ENCODE assay signal across 24 mouse cellular contexts in the genomic region with DNA sequence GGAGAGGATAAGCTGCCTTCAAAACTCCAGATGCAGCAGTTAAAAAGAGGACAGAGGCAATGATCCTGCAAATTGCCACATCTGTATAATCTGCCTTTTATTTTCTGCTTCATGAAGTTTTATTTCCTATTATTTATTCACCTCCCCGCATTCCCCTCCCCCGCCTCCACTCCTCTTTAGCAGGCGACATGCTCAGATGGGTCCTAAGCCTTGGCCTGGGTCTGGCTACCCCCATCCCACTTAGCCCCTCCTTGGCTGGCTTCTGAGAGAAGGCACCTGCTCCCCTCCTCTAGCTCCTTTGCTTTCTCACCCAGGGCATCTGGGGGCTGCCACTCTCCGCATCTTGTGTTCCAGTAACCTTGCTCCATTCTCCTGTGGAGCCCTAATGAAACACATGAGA. TPM values are rescaled to one million over a fixed set of nuclear protein-coding genes. Genes with fewer than 3 reads are reported as not detected.
A peak's percentile ranks its signal among the peaks of the same experiment; 100 is the strongest.
DNase-seq lines count a peak whose midpoint lies in the region; ATAC-seq lines count a peak whose summit lies in the region.
"Had no signal": no experiment of that assay in that cellular context is flagged by ENCODE, and none has a peak within 500 bp of the region (broad histone marks: within the 10 kb centered on the region; RNA-seq: fewer than 3 reads in every experiment).

No protein-coding gene starts in this region.

- DNase-seq in kidney, adult 11 months = no peak
- DNase-seq in midbrain, embryonic 11.5 days (ENCODE audit: low spot score, missing footprints) = no peak
- DNase-seq in gastrocnemius, adult 8-10 months (ENCODE audit: low spot score in 2 of 2) = no peak
- DNase-seq: adrenal gland, postnatal 25 days; cerebellum, adult 9-10 months; gastrocnemius, adult 2 months; heart, postnatal 4 days; liver; lung, postnatal 10 days; thymus, postnatal 25 days had no signal

- H3K9me3 ChIP-seq in kidney, embryonic 16.5 days (ENCODE audit: low read length) = no peaks in the 10 kb centered on the region
- no peaks in the 10 kb centered on the region for H3K9me3 ChIP-seq in midbrain, embryonic 11.5 days (ENCODE audit: control insufficient read depth, low read length)
- H3K9me3 ChIP-seq in midbrain, embryonic 16.5 days (replicated peaks; ENCODE audit: control insufficient read depth, low read length, poor library complexity, severe bottlenecking) = no peaks in the 10 kb centered on the region
- no peaks in the 10 kb centered on the region for H3K9me3 ChIP-seq in hindbrain, embryonic 15.5 days
- no peaks in the 10 kb centered on the region for H3K9me3 ChIP-seq in neural tube, embryonic 12.5 days
- H3K9me3 ChIP-seq: embryonic facial prominence, embryonic 15.5 days; heart, embryonic 10.5 days; intestine, embryonic 15.5 days; limb, embryonic 10.5 days; liver, embryonic 15.5 days; midbrain, embryonic 13.5 days had no signal

- no peak overlapping the region for H3K4me2 ChIP-seq in kidney, embryonic 16.5 days (replicated peaks; ENCODE audit: low read depth, low read length)
- no peak overlapping the region for H3K4me2 ChIP-seq in midbrain, embryonic 11.5 days
- H3K4me2 ChIP-seq in midbrain, embryonic 16.5 days (ENCODE audit: low read length) = no peak overlapping the region
- H3K4me2 ChIP-seq in hindbrain, embryonic 15.5 days = no peak overlapping the region
- no peak overlapping the region for H3K4me2 ChIP-seq in neural tube, embryonic 12.5 days (replicated peaks)
- H3K4me2 ChIP-seq: embryonic facial prominence, embryonic 15.5 days; intestine, embryonic 15.5 days; liver, embryonic 15.5 days; midbrain, embryonic 13.5 days had no signal

- H3K9ac ChIP-seq in kidney, embryonic 16.5 days (replicated peaks; ENCODE audit: low read length) = 0 out of 2 replicates have a peak overlapping the region, but pooled peaks have one; percentile 22
- no peak overlapping the region for H3K9ac ChIP-seq in midbrain, embryonic 11.5 days (ENCODE audit: low read length)
- H3K9ac ChIP-seq in midbrain, embryonic 16.5 days (ENCODE audit: low read depth, low read length) = no peak overlapping the region
- H3K9ac ChIP-seq in hindbrain, embryonic 15.5 days = no peak overlapping the region
- no peak overlapping the region for H3K9ac ChIP-seq in neural tube, embryonic 12.5 days
- H3K9ac ChIP-seq: embryonic facial prominence, embryonic 15.5 days; intestine, embryonic 15.5 days; liver, embryonic 15.5 days; midbrain, embryonic 13.5 days had no signal

- H3K27ac ChIP-seq in kidney, embryonic 16.5 days (ENCODE audit: low read length) = peak overlapping the region; percentile 90
- H3K27ac ChIP-seq in midbrain, embryonic 11.5 days (ENCODE audit: low read depth, low read length) = no peak overlapping the region
- no peak overlapping the region for H3K27ac ChIP-seq in midbrain, embryonic 16.5 days (ENCODE audit: low read length)
- 0 out of 2 replicates have a peak overlapping the region, but pooled peaks have one; percentile 10 for H3K27ac ChIP-seq in hindbrain, embryonic 15.5 days (replicated peaks)
- H3K27ac ChIP-seq in neural tube, embryonic 12.5 days = no peak overlapping the region
- H3K27ac ChIP-seq: embryonic facial prominence, embryonic 15.5 days; gastrocnemius, adult 2 months; heart, embryonic 10.5 days; intestine, embryonic 15.5 days; limb, embryonic 10.5 days; liver, embryonic 15.5 days; midbrain, embryonic 13.5 days had no signal

- H3K27me3 ChIP-seq in kidney, embryonic 16.5 days (ENCODE audit: insufficient read depth, low read length) = no peaks in the 10 kb centered on the region
- no peaks in the 10 kb centered on the region for H3K27me3 ChIP-seq in midbrain, embryonic 11.5 days (ENCODE audit: control insufficient read depth, insufficient read depth, low read length)
- no peaks in the 10 kb centered on the region for H3K27me3 ChIP-seq in midbrain, embryonic 16.5 days (ENCODE audit: control insufficient read depth, insufficient read depth, low read depth, low read length)
- H3K27me3 ChIP-seq in hindbrain, embryonic 15.5 days = no peaks in the 10 kb centered on the region
- no peaks in the 10 kb centered on the region for H3K27me3 ChIP-seq in neural tube, embryonic 12.5 days (replicated peaks)
- H3K27me3 ChIP-seq: embryonic facial prominence, embryonic 15.5 days; intestine, embryonic 15.5 days; liver, embryonic 15.5 days had no signal

- no peak overlapping the region for H3K4me3 ChIP-seq in kidney, embryonic 16.5 days (ENCODE audit: low read length)
- H3K4me3 ChIP-seq in midbrain, embryonic 11.5 days (ENCODE audit: low read depth, low read length) = no peak overlapping the region
- H3K4me3 ChIP-seq in midbrain, embryonic 16.5 days (ENCODE audit: low read depth, low read length) = no peak overlapping the region
- H3K4me3 ChIP-seq in hindbrain, embryonic 15.5 days = no peak overlapping the region
- no peak overlapping the region for H3K4me3 ChIP-seq in neural tube, embryonic 12.5 days
- H3K4me3 ChIP-seq: embryonic facial prominence, embryonic 15.5 days; gastrocnemius, adult 2 months; heart, embryonic 10.5 days; intestine, embryonic 15.5 days; limb, embryonic 10.5 days; liver, embryonic 15.5 days; midbrain, embryonic 13.5 days; myocyte had no signal

- H3K36me3 ChIP-seq in kidney, embryonic 16.5 days (ENCODE audit: insufficient read depth, low read length) = no peaks in the 10 kb centered on the region
- no peaks in the 10 kb centered on the region for H3K36me3 ChIP-seq in midbrain, embryonic 11.5 days (ENCODE audit: control insufficient read depth, insufficient read depth, low read length)
- H3K36me3 ChIP-seq in midbrain, embryonic 16.5 days (ENCODE audit: control insufficient read depth, insufficient read depth, low read length) = no peaks in the 10 kb centered on the region
- H3K36me3 ChIP-seq in hindbrain, embryonic 15.5 days = no peaks in the 10 kb centered on the region
- H3K36me3 ChIP-seq in neural tube, embryonic 12.5 days = no peaks in the 10 kb centered on the region
- H3K36me3 ChIP-seq: embryonic facial prominence, embryonic 15.5 days; heart, embryonic 10.5 days; intestine, embryonic 15.5 days; limb, embryonic 10.5 days; liver, embryonic 15.5 days; midbrain, embryonic 13.5 days had no signal

- peaks cover 81% of the 10 kb centered on the region for H3K4me1 ChIP-seq in kidney, embryonic 16.5 days (ENCODE audit: insufficient read depth, low read length)
- H3K4me1 ChIP-seq in midbrain, embryonic 11.5 days (ENCODE audit: control insufficient read depth, insufficient read depth, low read length) = peaks cover 2% of the 10 kb centered on the region; the same call in 1 of the 2 replicates
- H3K4me1 ChIP-seq in midbrain, embryonic 16.5 days (ENCODE audit: control insufficient read depth, insufficient read depth, low read length) = peaks cover 5% of the 10 kb centered on the region; the same call in 1 of the 2 replicates
- H3K4me1 ChIP-seq in hindbrain, embryonic 15.5 days (replicated peaks) = peaks cover 19% of the 10 kb centered on the region
- H3K4me1 ChIP-seq in neural tube, embryonic 12.5 days = peaks cover 11% of the 10 kb centered on the region
- H3K4me1 ChIP-seq: liver, embryonic 15.5 days had no signal

- 28% methylated on average over 4 of the region's 4 CpGs for WGBS in kidney, embryonic 16.5 days
- WGBS in midbrain, embryonic 11.5 days = 82% methylated on average over 4 of the region's 4 CpGs
- 66% methylated on average over 4 of the region's 4 CpGs for WGBS in midbrain, embryonic 16.5 days
- WGBS in hindbrain, embryonic 15.5 days = 69% methylated on average over 4 of the region's 4 CpGs
- 70% methylated on average over 4 of the region's 4 CpGs for WGBS in neural tube, embryonic 12.5 days

- ATAC-seq in kidney, embryonic 16.5 days (ENCODE audit: low FRiP score, low TSS enrichment) = peak; percentile 79
- ATAC-seq in midbrain, embryonic 11.5 days (ENCODE audit: low FRiP score) = 0 out of 2 replicates have a peak, but pooled peaks have one; percentile 52
- ATAC-seq in midbrain, embryonic 16.5 days = no peak
- ATAC-seq in hindbrain, embryonic 15.5 days (ENCODE audit: low FRiP score, low read depth) = peak; percentile 55; the same call in 1 of the 2 replicates
- peak; percentile 65 for ATAC-seq in neural tube, embryonic 12.5 days (ENCODE audit: low FRiP score, low read depth)
- no peak for ATAC-seq in activated CD4-positive, CD25-positive, alpha-beta regulatory T cell, adult 4 months
- ATAC-seq: forebrain, embryonic 14.5 days; intestine, embryonic 15.5 days; midbrain, embryonic 13.5 days had no signal

RNA-seq across cellular contexts. Expression of a gene that starts 46.3 kb away (rescaled TPM):
- 2.4 and 3.1 TPM in 2 replicates for polyA plus RNA-seq in kidney, embryonic 16.5 days (2015; fragmentation: Nextera tagmentation; extraction: Ambion mirVana)
- polyA plus RNA-seq in midbrain, embryonic 11.5 days (2014; fragmentation: Nextera tagmentation; extraction: Ambion mirVana) = 0.36 TPM in 2 replicates
- 0.36 and 0.68 TPM in 2 replicates for polyA plus RNA-seq in midbrain, embryonic 16.5 days (2015; fragmentation: Nextera tagmentation; extraction: Ambion mirVana)
- 0.81 and 0.86 TPM in 2 replicates for polyA plus RNA-seq in hindbrain, embryonic 15.5 days (2015; fragmentation: Nextera tagmentation; extraction: Ambion mirVana)
- polyA plus RNA-seq in neural tube, embryonic 12.5 days (2016; fragmentation: Nextera tagmentation; extraction: Ambion mirVana) = 0.43 and 0.47 TPM in 2 replicates
- total RNA-seq in gastrocnemius, adult 8-10 months (2022) = 1 to 10 TPM in 2 of 4 experiments, under 1 TPM in 2; 0.07 to 1.1 (median 0.59) TPM
- polyA plus RNA-seq in activated CD4-positive, CD25-positive, alpha-beta regulatory T cell, adult 4 months (2017; shearing (Covaris generic)) = 10 to 100 TPM; 65.6 to 75.6 TPM
- total RNA-seq: MEL had no signal
- polyA plus RNA-seq: myocyte had no signal

Comparison
In these comparisons a context has a peak if more than half of its experiments do, and no peak if none do; other contexts are left out.
1. ATAC-seq: peak in kidney, embryonic 16.5 days (single experiment), midbrain, embryonic 11.5 days (single experiment), hindbrain, embryonic 15.5 days (single experiment) and neural tube, embryonic 12.5 days (single experiment); none in midbrain, embryonic 16.5 days (single experiment) and activated CD4-positive, CD25-positive, alpha-beta regulatory T cell, adult 4 months (single experiment).
2. H3K27ac ChIP-seq: peak in kidney, embryonic 16.5 days (single experiment) and hindbrain, embryonic 15.5 days (single experiment); none in midbrain, embryonic 11.5 days (single experiment), midbrain, embryonic 16.5 days (single experiment) and neural tube, embryonic 12.5 days (single experiment).
3. RNA of a gene that starts 46.3 kb away (polyA plus RNA-seq): 65.6 to 75.6 TPM in activated CD4-positive, CD25-positive, alpha-beta regulatory T cell, adult 4 months; 2.4 to 3.1 TPM in kidney, embryonic 16.5 days, 0.81 to 0.86 TPM in hindbrain, embryonic 15.5 days, 0.43 to 0.47 TPM in neural tube, embryonic 12.5 days, 0.36 to 0.68 TPM in midbrain, embryonic 16.5 days and 0.36 TPM in midbrain, embryonic 11.5 days; every median in the first group is over 10 times any median in the second.